Mouse (Mus musculus) C2C12 (cell line): Measurements from ENCODE around the gene Myh2. TPM values are rescaled to one million over a fixed set of nuclear protein-coding genes. Genes with fewer than 3 reads are reported as not detected.

Source experiments
- H3K27me3 ChIP-seq: one replicate; pipeline ENCODE4 v1.6.1; 2011; ENCODE audit not compliant: control insufficient read depth, insufficient read depth, insufficient read length
- H3K36me3 ChIP-seq: one replicate; pipeline ENCODE4 v1.6.1; 2011; ENCODE audit not compliant: control insufficient read depth, insufficient read depth
- H3K4me3 ChIP-seq: one replicate; pipeline ENCODE4 v1.5.1; 2011; ENCODE audit warnings: mild to moderate bottlenecking, control low read depth; ENCODE audit not compliant: poor library complexity, insufficient read depth, severe bottlenecking
- H3K79me2 ChIP-seq: one replicate; pipeline ENCODE4 v1.6.1; 2011; ENCODE audit not compliant: control insufficient read depth, insufficient read depth
- H3K79me3 ChIP-seq: one replicate; pipeline ENCODE4 v1.6.1; 2011; ENCODE audit warnings: low read depth, control low read depth
- H3ac ChIP-seq: one replicate; pipeline ENCODE3; 2011; ENCODE audit warnings: low read depth; ENCODE audit not compliant: control insufficient read depth, insufficient read length
- CEBPB ChIP-seq: IDR thresholded peaks from one replicate; pipeline ENCODE4 v1.6.1; 2011; ENCODE audit warnings: low read depth, mild to moderate bottlenecking, control low read depth, moderate library complexity
- CTCF ChIP-seq: IDR thresholded peaks from one replicate; pipeline ENCODE4 v1.5.1; 2011; ENCODE audit not compliant: control insufficient read depth, insufficient read depth, insufficient read length
- FOSL1 ChIP-seq: IDR thresholded peaks from one replicate; pipeline ENCODE4 v1.8.0; 2011; ENCODE audit warnings: mild to moderate bottlenecking, low read length; ENCODE audit not compliant: poor library complexity, insufficient read depth, severe bottlenecking
- MAX ChIP-seq: IDR thresholded peaks from one replicate; pipeline ENCODE4 v1.6.1; 2011; ENCODE audit warnings: mild to moderate bottlenecking, control low read depth
- MYOD1 ChIP-seq: IDR thresholded peaks from one replicate; pipeline ENCODE4 v1.6.1; 2011; ENCODE audit warnings: low read depth; ENCODE audit not compliant: control insufficient read depth, insufficient read length
- MYOG ChIP-seq: IDR thresholded peaks from one replicate; pipeline ENCODE4 v1.6.1; 2011; ENCODE audit not compliant: control insufficient read depth, insufficient read length; ENCODE audit errors: extremely low read depth
- USF1 ChIP-seq: IDR thresholded peaks from one replicate; pipeline ENCODE4 v1.6.1; 2011; ENCODE audit warnings: low read depth, mild to moderate bottlenecking, control low read depth, moderate library complexity
- polyA plus RNA-seq: library from polyadenylated mRNA; unstranded; fragments of >200 nt; fragmentation: generic; extraction: Trizol; gene quantifications from one replicate; pipeline ENCODE4 v1.2.1, GENCODE M21; 2012; ENCODE audit warnings: missing spikeins

Myh2 gene
- polyA plus RNA-seq, 1 experiment = not detected

DNA sequence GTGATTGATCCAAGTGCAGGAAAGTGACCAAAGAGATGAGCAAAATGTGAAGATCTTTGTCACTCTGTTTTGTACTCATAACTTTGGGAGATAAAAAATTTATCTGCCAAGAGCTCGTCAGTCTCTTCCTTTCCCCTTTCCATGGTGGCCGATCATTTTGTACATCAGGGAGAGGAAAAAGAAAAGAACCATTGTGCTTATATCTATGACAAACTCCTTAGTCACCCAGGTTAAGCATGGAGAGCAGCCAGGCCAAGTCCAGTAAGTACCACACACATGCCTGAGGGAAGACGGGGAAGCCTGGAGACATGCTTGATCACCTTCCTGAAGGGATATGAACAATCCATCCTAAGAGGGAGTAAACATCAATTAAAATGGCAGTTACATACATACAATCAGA is 53.6 kb downstream of the Myh2 start:
- H3K79me3 ChIP-seq = no peaks in the 10 kb centered on the region
- H3K4me3 ChIP-seq = no peak overlapping the region

DNA sequence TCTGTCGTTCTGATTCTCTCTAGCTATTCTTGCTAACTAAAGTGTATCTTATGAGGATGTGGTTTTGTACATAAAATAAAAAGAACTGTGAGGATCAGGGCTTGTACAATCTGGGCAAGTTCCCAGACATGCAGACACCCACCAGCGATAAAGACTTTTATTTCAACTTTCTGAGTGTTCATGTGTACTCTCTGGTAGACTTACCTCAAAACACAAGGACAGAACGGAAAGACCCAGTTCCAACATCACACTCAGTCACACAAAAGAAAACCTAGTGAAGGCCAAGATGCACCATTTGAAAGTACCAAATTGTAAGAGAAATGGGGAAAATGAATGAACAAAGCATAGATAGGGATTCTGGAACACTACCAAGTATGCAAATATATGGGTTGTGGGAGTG is 57.9 kb downstream of the Myh2 start:
- Histone ChIP-seq H3ac (no peak overlapping the region), H3K27me3 (no peaks in the 10 kb centered on the region), H3K79me3 (no peaks in the 10 kb centered on the region), H3K4me3 (no peak overlapping the region), H3K36me3 (no peaks in the 10 kb centered on the region), H3K79me2 (no peaks in the 10 kb centered on the region)
- TF ChIP-seq MAX (no peak), CEBPB (no peak), MYOD1 (no peak), FOSL1 (no peak), USF1 (no peak), CTCF (no peak), MYOG (no peak)

More for the DNA sequence above, 53.6 kb downstream of the Myh2 start:
- Histone ChIP-seq H3K79me2 (no peaks in the 10 kb centered on the region), H3K27me3 (no peaks in the 10 kb centered on the region), H3K36me3 (no peaks in the 10 kb centered on the region), H3ac (no peak overlapping the region)
- TF ChIP-seq CEBPB = no peak
- no peak for TF ChIP-seq FOSL1

DNA sequence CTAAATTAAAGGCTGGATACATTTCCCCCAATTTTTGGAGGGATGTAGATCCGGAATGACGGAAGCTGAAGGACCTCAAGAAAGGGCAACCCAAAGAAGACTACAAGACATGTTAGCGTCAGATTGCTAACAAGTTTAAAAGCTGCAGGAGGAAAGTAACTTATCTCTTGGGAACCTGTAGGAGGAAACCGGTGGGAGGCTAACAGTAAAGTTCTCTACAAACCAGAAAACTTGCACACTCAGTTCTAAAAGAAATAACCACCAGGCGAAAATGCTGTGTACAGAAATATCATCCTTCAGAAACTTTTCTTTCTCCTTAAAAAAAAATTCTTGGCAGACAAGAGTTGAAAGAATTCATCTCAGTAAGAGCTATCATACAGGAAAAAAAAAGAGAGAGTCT is 58.3 kb downstream of the Myh2 start:
- Histone ChIP-seq H3K4me3 (no peak overlapping the region), H3K27me3 (no peaks in the 10 kb centered on the region), H3K79me3 (no peaks in the 10 kb centered on the region), H3ac (no peak overlapping the region), H3K79me2 (no peaks in the 10 kb centered on the region), H3K36me3 (no peaks in the 10 kb centered on the region)
- TF ChIP-seq CTCF (no peak), FOSL1 (no peak), MAX (no peak), USF1 (no peak), MYOG (no peak), CEBPB (no peak), MYOD1 (no peak)

DNA sequence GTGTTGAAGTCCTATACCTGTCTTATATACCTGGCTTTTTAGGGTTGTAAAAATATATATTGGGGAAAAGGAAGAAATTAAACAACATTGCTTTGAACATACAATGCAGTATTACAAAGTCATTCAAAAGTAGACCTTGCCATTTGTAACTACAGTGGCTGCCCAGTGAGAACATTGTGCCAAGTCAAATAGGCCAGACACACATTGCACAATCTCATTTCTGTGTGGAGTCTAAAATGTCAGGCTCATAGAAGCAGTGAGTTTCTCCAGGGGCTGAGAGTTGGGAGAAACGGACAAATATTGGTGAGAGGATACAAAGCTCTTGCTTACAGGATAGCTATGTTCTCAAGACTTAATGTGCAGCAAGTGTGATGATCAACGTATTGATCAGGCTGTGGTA is 59.1 kb downstream of the Myh2 start:
- Histone ChIP-seq H3K27me3 (no peaks in the 10 kb centered on the region), H3ac (no peak overlapping the region), H3K4me3 (no peak overlapping the region), H3K36me3 (no peaks in the 10 kb centered on the region), H3K79me3 (no peaks in the 10 kb centered on the region), H3K79me2 (no peaks in the 10 kb centered on the region)
- TF ChIP-seq MYOG = no peak
- no peak for TF ChIP-seq CTCF
- TF ChIP-seq FOSL1 = no peak
- no peak for TF ChIP-seq USF1
- no peak for TF ChIP-seq MYOD1
- TF ChIP-seq CEBPB = no peak
- TF ChIP-seq MAX = no peak

DNA sequence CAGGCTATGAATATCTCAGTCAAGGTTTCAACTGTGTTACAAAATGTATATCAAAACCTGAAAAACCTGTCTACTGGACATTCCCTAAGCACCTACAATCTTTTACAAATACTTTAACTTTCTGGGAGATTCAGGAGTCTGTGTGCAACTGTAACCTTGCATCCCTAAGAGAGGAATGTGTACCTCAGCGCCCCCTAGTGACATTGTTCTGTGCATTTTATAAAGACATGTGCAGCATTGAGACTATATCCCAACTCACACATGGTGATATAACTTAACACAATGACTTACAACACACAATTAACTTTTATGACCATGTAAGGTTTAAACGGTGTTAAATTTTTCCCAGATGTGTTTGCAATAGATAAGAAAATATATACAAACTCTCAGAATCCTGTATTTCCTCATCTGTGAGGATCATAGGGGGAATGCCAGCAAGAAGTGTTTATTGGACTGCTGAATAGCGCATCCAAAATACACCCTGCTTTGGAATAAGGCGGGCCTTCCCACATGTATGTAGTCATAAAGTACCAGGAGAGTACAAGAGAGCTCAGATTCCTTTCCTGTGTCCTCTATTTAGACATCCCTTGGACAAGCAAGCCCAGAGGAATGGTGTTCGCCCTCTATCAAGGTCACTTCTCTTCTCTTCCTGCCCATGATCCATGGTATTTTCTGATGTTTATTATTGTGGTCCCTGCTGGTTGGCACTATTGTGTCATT is 65.0 kb downstream of the Myh2 start:
- no peak overlapping the region for H3K4me3 ChIP-seq
- H3ac ChIP-seq = no peak overlapping the region
- no peaks in the 10 kb centered on the region for H3K36me3 ChIP-seq
- H3K79me2 ChIP-seq = no peaks in the 10 kb centered on the region
- no peaks in the 10 kb centered on the region for H3K79me3 ChIP-seq
- no peaks in the 10 kb centered on the region for H3K27me3 ChIP-seq
- no peak for TF ChIP-seq USF1
- TF ChIP-seq MYOG = no peak

DNA sequence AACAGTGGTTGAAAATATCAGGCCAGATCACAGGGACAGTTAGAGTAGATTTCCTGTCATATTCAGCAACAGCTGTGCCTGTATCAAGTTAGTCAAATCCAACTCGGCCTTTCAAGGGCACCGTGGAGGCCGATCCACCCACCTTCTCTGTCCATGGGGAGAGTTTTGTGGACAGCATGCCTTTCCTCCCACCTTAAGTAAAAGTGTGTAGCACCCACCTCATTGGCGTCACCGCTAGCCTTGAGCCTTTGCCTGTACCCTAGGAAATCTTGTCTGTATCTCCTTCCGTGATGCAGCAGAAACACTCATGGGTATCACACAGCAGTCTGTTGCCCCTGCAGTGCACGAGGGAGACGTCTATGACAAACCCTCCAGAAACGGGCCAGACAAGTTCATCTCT is 66.0 kb downstream of the Myh2 start:
- H3K27me3 ChIP-seq = no peaks in the 10 kb centered on the region
- TF ChIP-seq MAX (no peak), USF1 (no peak), CTCF (no peak), MYOD1 (no peak), FOSL1 (no peak), MYOG (no peak), CEBPB (no peak)
- H3ac ChIP-seq = no peak overlapping the region
- no peaks in the 10 kb centered on the region for H3K79me3 ChIP-seq
- H3K79me2 ChIP-seq = no peaks in the 10 kb centered on the region
- no peak overlapping the region for H3K4me3 ChIP-seq
- no peaks in the 10 kb centered on the region for H3K36me3 ChIP-seq
